Mouse (Mus musculus): ENCODE measurements around the gene Ror1. TPM values are rescaled to one million over a fixed set of nuclear protein-coding genes. Genes with fewer than 3 reads are reported as not detected.

The Ror1 gene
- polyA plus RNA-seq, 1 experiment: 0.27 TPM

DNA sequence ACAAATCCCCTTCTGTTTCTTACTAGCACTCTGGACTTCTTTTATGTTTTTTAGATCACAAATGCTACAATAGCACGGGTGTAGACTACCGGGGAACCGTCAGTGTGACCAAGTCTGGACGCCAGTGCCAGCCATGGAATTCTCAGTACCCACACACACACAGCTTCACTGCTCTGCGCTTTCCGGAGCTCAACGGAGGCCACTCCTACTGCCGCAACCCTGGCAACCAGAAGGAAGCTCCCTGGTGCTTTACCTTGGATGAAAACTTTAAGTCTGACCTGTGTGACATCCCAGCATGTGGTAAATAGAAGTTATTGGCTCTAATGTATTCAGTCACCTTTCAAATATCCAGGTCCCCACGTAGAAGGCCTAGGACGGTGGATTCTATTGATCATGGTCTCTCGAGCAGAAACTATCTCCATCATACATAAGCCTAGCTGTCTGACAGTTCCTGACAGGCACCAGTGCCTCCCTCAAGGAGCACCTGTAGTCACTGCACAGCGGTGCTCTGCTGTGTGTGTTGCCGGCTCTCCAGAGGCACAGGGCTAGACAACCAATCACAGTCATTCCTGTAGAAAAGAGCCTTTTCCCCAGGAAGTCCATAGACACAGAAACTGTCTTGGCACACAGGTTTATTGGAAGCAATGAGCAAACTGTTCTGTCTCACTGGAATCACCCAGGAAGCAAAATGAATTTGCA is 316.4 kb downstream of the Ror1 start:
- no peak overlapping the region for H3K9ac ChIP-seq (ENCODE audit: low read depth, poor library complexity, severe bottlenecking)
- no peaks in the 10 kb centered on the region for H3K36me3 ChIP-seq (ENCODE audit: control insufficient read depth, insufficient read depth, low read length, poor library complexity, severe bottlenecking)
- no peak overlapping the region for H3K27ac ChIP-seq (ENCODE audit: insufficient read depth, low read length)
- H3K4me1 ChIP-seq (ENCODE audit: control insufficient read depth, insufficient read depth, low read length): peaks cover 2% of the 10 kb centered on the region
- TF ChIP-seq EP300 (IDR thresholded peaks at IDR 0.05; ENCODE audit: insufficient read depth, low read depth, low read length) (no peak), POLR2A (IDR thresholded peaks at IDR 0.05; ENCODE audit: insufficient read depth, low read length) (no peak), CTCF (IDR thresholded peaks at IDR 0.05; ENCODE audit: low read depth, low read length) (no peak)
- H3K4me3 ChIP-seq (ENCODE audit: low read depth, low read length): no peak overlapping the region
- H3K9me3 ChIP-seq (replicated peaks; ENCODE audit: control insufficient read depth, insufficient read depth, low read length, poor library complexity, severe bottlenecking): no peaks in the 10 kb centered on the region
- no peaks in the 10 kb centered on the region for H3K27me3 ChIP-seq (ENCODE audit: control insufficient read depth, insufficient read depth, low read length, poor library complexity, severe bottlenecking)

DNA sequence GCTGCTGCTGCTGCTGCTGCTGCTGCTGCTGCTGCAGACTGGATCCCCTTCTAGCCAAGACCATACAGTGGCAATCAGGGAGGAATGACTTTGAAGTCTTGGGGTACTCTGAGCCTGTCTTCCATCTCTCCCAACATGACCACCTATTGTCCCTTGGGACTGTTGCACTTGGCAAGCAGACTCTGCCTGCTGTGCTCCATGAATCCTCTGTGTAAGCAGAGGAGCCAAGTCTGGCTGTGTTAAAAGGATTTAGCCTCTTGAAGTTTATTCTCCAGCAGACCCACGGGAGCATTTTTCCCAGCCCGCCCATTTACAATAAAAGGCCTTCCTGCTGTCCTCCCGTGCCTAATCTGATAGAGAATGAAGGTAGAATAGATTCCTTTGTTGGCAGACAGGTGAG is 327.2 kb downstream of the Ror1 start:
- no peaks in the 10 kb centered on the region for H3K4me1 ChIP-seq (ENCODE audit: control insufficient read depth, insufficient read depth, low read length)
- no peaks in the 10 kb centered on the region for H3K27me3 ChIP-seq (ENCODE audit: control insufficient read depth, insufficient read depth, low read length, poor library complexity, severe bottlenecking)
- H3K9ac ChIP-seq (ENCODE audit: low read depth, poor library complexity, severe bottlenecking): no peak overlapping the region
- no peak overlapping the region for H3K27ac ChIP-seq (ENCODE audit: insufficient read depth, low read length)
- no peak overlapping the region for H3K4me3 ChIP-seq (ENCODE audit: low read depth, low read length)
- no peaks in the 10 kb centered on the region for H3K9me3 ChIP-seq (replicated peaks; ENCODE audit: control insufficient read depth, insufficient read depth, low read length, poor library complexity, severe bottlenecking)
- TF ChIP-seq CTCF (IDR thresholded peaks at IDR 0.05; ENCODE audit: low read depth, low read length): no peak
- TF ChIP-seq EP300 (IDR thresholded peaks at IDR 0.05; ENCODE audit: insufficient read depth, low read depth, low read length): no peak
- no peak for TF ChIP-seq POLR2A (IDR thresholded peaks at IDR 0.05; ENCODE audit: insufficient read depth, low read length)
- no peaks in the 10 kb centered on the region for H3K36me3 ChIP-seq (ENCODE audit: control insufficient read depth, insufficient read depth, low read length, poor library complexity, severe bottlenecking)

DNA sequence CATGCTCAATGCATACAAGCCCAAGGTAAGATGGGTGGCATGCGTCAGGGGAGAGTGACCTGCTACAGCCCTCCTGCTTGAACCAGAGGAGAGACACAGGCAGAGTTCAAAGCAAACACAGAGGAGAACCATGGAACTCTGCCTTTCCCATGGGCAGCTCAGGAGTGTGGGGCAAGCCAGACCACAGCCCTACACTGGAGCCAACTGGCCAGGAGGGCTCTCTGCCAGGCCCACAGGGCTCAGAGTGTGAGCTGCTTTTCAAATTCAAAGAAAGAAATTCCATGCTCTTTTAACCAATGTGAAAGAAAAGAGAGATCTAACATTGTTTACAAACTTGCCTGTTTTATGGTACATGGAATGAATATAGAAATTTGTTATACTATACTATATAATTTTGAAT is 330.5 kb downstream of the Ror1 start:
- Histone ChIP-seq H3K9ac (ENCODE audit: low read depth, poor library complexity, severe bottlenecking) (no peak overlapping the region), H3K36me3 (ENCODE audit: control insufficient read depth, insufficient read depth, low read length, poor library complexity, severe bottlenecking) (no peaks in the 10 kb centered on the region), H3K4me3 (ENCODE audit: low read depth, low read length) (no peak overlapping the region), H3K27me3 (ENCODE audit: control insufficient read depth, insufficient read depth, low read length, poor library complexity, severe bottlenecking) (no peaks in the 10 kb centered on the region), H3K27ac (ENCODE audit: insufficient read depth, low read length) (no peak overlapping the region), H3K4me1 (ENCODE audit: control insufficient read depth, insufficient read depth, low read length) (no peaks in the 10 kb centered on the region), H3K9me3 (replicated peaks; ENCODE audit: control insufficient read depth, insufficient read depth, low read length, poor library complexity, severe bottlenecking) (no peaks in the 10 kb centered on the region)
- TF ChIP-seq EP300 (IDR thresholded peaks at IDR 0.05; ENCODE audit: insufficient read depth, low read depth, low read length) (no peak), POLR2A (IDR thresholded peaks at IDR 0.05; ENCODE audit: insufficient read depth, low read length) (no peak), CTCF (IDR thresholded peaks at IDR 0.05; ENCODE audit: low read depth, low read length) (no peak)

DNA sequence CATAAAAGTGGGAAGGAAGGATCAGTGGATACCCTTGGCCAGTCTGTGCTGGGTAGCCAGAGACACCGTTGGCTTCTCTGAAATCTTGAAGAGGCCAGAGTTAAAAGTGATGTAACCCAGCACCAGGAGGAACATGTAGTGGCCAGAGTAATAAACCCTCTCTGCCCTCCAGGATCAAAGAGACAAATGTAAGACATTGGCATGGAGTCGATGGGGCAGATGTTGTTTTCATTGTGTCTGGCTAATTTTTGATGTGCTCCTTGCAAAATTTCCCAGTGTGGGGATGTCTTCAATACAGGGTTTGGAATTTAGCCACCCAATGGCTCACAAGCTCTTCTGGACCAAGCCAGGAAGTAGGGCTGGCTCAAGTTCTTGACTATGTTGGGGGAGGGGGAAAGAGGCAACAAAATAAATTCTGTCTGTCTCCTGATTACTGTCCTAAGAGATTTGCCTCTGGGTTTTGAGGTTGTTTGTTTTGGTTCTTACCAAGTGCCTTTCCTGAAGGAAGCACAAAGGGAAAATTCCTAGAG is 333.8 kb downstream of the Ror1 start:
- Histone ChIP-seq H3K27ac (ENCODE audit: insufficient read depth, low read length) (no peak overlapping the region), H3K27me3 (ENCODE audit: control insufficient read depth, insufficient read depth, low read length, poor library complexity, severe bottlenecking) (no peaks in the 10 kb centered on the region), H3K36me3 (ENCODE audit: control insufficient read depth, insufficient read depth, low read length, poor library complexity, severe bottlenecking) (no peaks in the 10 kb centered on the region), H3K9ac (ENCODE audit: low read depth, poor library complexity, severe bottlenecking) (no peak overlapping the region), H3K4me1 (ENCODE audit: control insufficient read depth, insufficient read depth, low read length) (no peaks in the 10 kb centered on the region), H3K9me3 (replicated peaks; ENCODE audit: control insufficient read depth, insufficient read depth, low read length, poor library complexity, severe bottlenecking) (no peaks in the 10 kb centered on the region), H3K4me3 (ENCODE audit: low read depth, low read length) (no peak overlapping the region)
- TF ChIP-seq EP300 (IDR thresholded peaks at IDR 0.05; ENCODE audit: insufficient read depth, low read depth, low read length) (no peak), CTCF (IDR thresholded peaks at IDR 0.05; ENCODE audit: low read depth, low read length) (no peak), POLR2A (IDR thresholded peaks at IDR 0.05; ENCODE audit: insufficient read depth, low read length) (no peak)

DNA sequence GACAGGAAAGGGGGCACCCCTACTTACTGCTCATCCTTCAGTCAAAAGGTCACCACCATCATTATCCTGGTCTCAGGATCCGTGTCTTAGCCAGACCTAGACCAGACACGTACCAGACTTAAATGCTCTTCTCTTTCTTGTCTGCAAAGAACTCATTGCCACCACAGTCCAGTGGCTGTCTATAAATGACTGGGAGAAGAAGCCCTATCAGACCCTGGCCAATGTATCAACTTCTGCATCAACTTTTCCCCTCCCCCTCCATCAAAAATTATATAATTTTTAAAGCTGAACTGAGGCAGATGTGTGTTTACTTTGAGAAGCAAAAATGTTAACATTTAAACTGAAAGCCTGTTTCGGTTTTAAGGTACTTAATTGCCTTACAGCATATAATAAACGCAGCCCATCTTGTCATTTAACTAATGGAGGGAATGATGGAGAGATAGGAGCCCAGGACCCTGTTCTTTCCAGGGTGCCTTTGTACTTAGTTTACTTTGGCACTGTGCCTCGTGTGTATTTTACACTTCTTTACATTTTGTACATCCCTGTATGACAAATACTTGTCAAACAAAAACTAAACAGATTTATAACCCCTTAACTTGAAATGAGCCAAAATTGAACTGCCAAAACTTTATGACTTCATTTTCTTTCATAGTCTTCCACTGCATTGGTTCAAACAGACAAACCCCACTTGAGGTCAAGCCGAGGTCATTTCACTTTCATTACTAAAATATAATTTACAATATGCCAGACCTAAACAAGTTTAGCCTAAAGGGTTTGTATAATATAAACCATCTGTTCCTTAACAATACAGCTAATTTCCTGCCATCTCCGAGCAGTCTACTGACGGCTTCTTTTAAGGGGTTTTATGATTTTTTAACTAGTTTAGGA is 339.9 kb downstream of the Ror1 start:
- Histone ChIP-seq H3K4me1 (ENCODE audit: control insufficient read depth, insufficient read depth, low read length) (no peaks in the 10 kb centered on the region), H3K36me3 (ENCODE audit: control insufficient read depth, insufficient read depth, low read length, poor library complexity, severe bottlenecking) (no peaks in the 10 kb centered on the region), H3K27me3 (ENCODE audit: control insufficient read depth, insufficient read depth, low read length, poor library complexity, severe bottlenecking) (no peaks in the 10 kb centered on the region), H3K9ac (ENCODE audit: low read depth, poor library complexity, severe bottlenecking) (no peak overlapping the region), H3K4me3 (ENCODE audit: low read depth, low read length) (no peak overlapping the region), H3K27ac (ENCODE audit: insufficient read depth, low read length) (no peak overlapping the region), H3K9me3 (replicated peaks; ENCODE audit: control insufficient read depth, insufficient read depth, low read length, poor library complexity, severe bottlenecking) (no peaks in the 10 kb centered on the region)
- TF ChIP-seq POLR2A (IDR thresholded peaks at IDR 0.05; ENCODE audit: insufficient read depth, low read length): no peak
- TF ChIP-seq EP300 (IDR thresholded peaks at IDR 0.05; ENCODE audit: insufficient read depth, low read depth, low read length): no peak
- TF ChIP-seq CTCF (IDR thresholded peaks at IDR 0.05; ENCODE audit: low read depth, low read length): no peak

DNA sequence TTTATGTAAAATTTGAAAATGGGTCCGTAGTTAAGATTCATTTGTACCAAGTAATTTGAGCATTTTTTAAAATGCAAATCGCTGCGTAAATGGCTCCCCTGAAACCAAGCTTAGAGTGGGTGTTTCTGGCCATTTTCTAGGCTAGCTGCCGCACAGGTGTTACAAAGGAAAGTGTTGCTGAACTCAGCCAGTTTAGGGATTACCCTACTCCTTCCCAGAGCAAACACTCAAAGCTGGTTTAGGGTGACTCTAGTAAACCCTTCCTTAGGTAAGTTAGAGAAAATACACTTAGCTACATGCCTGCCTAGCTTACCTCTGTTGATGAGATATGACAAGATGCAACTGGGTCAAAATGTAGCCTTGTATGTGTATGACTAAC is 340.6 kb downstream of the Ror1 start:
- TF ChIP-seq EP300 (IDR thresholded peaks at IDR 0.05; ENCODE audit: insufficient read depth, low read depth, low read length): no peak
- no peak for TF ChIP-seq POLR2A (IDR thresholded peaks at IDR 0.05; ENCODE audit: insufficient read depth, low read length)
- no peak for TF ChIP-seq CTCF (IDR thresholded peaks at IDR 0.05; ENCODE audit: low read depth, low read length)
- Histone ChIP-seq H3K4me1 (ENCODE audit: control insufficient read depth, insufficient read depth, low read length) (no peaks in the 10 kb centered on the region), H3K9me3 (replicated peaks; ENCODE audit: control insufficient read depth, insufficient read depth, low read length, poor library complexity, severe bottlenecking) (no peaks in the 10 kb centered on the region), H3K27me3 (ENCODE audit: control insufficient read depth, insufficient read depth, low read length, poor library complexity, severe bottlenecking) (no peaks in the 10 kb centered on the region), H3K27ac (ENCODE audit: insufficient read depth, low read length) (no peak overlapping the region), H3K4me3 (ENCODE audit: low read depth, low read length) (no peak overlapping the region), H3K9ac (ENCODE audit: low read depth, poor library complexity, severe bottlenecking) (no peak overlapping the region), H3K36me3 (ENCODE audit: control insufficient read depth, insufficient read depth, low read length, poor library complexity, severe bottlenecking) (no peaks in the 10 kb centered on the region)
